Mouse (Mus musculus) left cerebral cortex, postnatal 25 days (tissue): ENCODE measurements around the gene Otog. TPM values are rescaled to one million over a fixed set of nuclear protein-coding genes. Genes with fewer than 3 reads are reported as not detected.

Experiments used
- DNase-seq, 2 experiments: peaks; one replicate each; pipeline ENCODE4 v3.0.0; 2022; ENCODE audit warnings: low spot score in 2 of 2, mixed read lengths in 1 of 2
- intact Hi-C: fragments of 180-260 bp; cut with DNase I; formaldehyde crosslinking; loops from one replicate; pipeline ENCODE4 v1.15.1; 2025
- total RNA-seq, 2 experiments: library from RNA; stranded (reverse); gene quantifications; 2 replicates each; pipeline ENCODE4 v1.2.3; 2021

Gene Otog
- under 1 TPM; 0.11 to 0.21 TPM for total RNA-seq

GRCm38 (mm10) chr7:46240696-46241095, at the start of gene Otog:
TSS of gene Otog (plus strand) at chr7:46240987.
- no peak for DNase-seq
- intact Hi-C loops = no loop called here

GRCm38 (mm10) chr7:46195356-46195755, 45.4 kb upstream of the Otog start:
- DNase-seq = no peak
- intact Hi-C loops = no loop called here

GRCm38 (mm10) chr7:46200021-46200420, 40.8 kb upstream of the Otog start:
- DNase-seq = no peak

GRCm38 (mm10) chr7:46201649-46202048, 39.1 kb upstream of the Otog start:
- intact Hi-C loops = no loop called here
- no peak for DNase-seq

More at GRCm38 (mm10) chr7:46200021-46200420, 40.8 kb upstream of the Otog start:
- intact Hi-C loops = no loop called here

- intact Hi-C loops = loop anchor here (1.0 kb wide), 1 partner anchor 108 kb away; no protein-coding TSS in a partner anchor
- peak; percentile 54 to 61 for DNase-seq
Observed at GRCm38 (mm10) chr7:46204046-46204471, 36.7 kb upstream of the Otog start.

- DNase-seq = no peak
- intact Hi-C loops = loop anchor here (1.0 kb wide), 1 partner anchor 108 kb away; no protein-coding TSS in a partner anchor
Observed at GRCm38 (mm10) chr7:46204775-46205174, 36.0 kb upstream of the Otog start.

GRCm38 (mm10) chr7:46208131-46208530, 32.7 kb upstream of the Otog start:
- DNase-seq = peak in 1 of 2 experiments; percentile 49
- intact Hi-C loops = no loop called here

GRCm38 (mm10) chr7:46210276-46210675, 30.5 kb upstream of the Otog start:
- intact Hi-C loops = no loop called here

GRCm38 (mm10) chr7:46216481-46216880, 24.3 kb upstream of the Otog start:
- DNase-seq = no peak

More at GRCm38 (mm10) chr7:46210276-46210675, 30.5 kb upstream of the Otog start:
- DNase-seq = no peak

GRCm38 (mm10) chr7:46218415-46218814, 22.4 kb upstream of the Otog start:
- intact Hi-C loops = no loop called here
- DNase-seq = peak in 1 of 2 experiments; percentile 10

More at GRCm38 (mm10) chr7:46216481-46216880, 24.3 kb upstream of the Otog start:
- intact Hi-C loops = no loop called here

- intact Hi-C loops = no loop called here
- DNase-seq = no peak
Observed at GRCm38 (mm10) chr7:46220591-46221129, 20.1 kb upstream of the Otog start.

GRCm38 (mm10) chr7:46226253-46226652, 14.5 kb upstream of the Otog start:
- intact Hi-C loops = loop anchor here (1.0 kb wide), 1 partner anchor 130 kb away; no protein-coding TSS in a partner anchor

GRCm38 (mm10) chr7:46226936-46227335, 13.9 kb upstream of the Otog start:
- intact Hi-C loops = loop anchor here (1.0 kb wide), 1 partner anchor 131 kb away; no protein-coding TSS in a partner anchor
- peak in 1 of 2 experiments; percentile 39 for DNase-seq

More at GRCm38 (mm10) chr7:46226253-46226652, 14.5 kb upstream of the Otog start:
- DNase-seq = peak; percentile 56 to 60

GRCm38 (mm10) chr7:46235948-46236347, 4.8 kb upstream of the Otog start:
- DNase-seq = no peak
- intact Hi-C loops = no loop called here

GRCm38 (mm10) chr7:46236363-46236762, 4.4 kb upstream of the Otog start:
- intact Hi-C loops = no loop called here
- DNase-seq = no peak

GRCm38 (mm10) chr7:46237192-46237591, 3.6 kb upstream of the Otog start:
- intact Hi-C loops = no loop called here
- DNase-seq = no peak

- intact Hi-C loops = no loop called here
- no peak for DNase-seq
Observed at GRCm38 (mm10) chr7:46238346-46238745, 2.4 kb upstream of the Otog start, which contains the start of gene Ush1c. TSS of gene Ush1c (minus strand) at chr7:46238503.

- intact Hi-C loops = no loop called here
- no peak for DNase-seq
Observed at GRCm38 (mm10) chr7:46240091-46240490, 696 bp upstream of the Otog start.

- DNase-seq = no peak
- intact Hi-C loops = no loop called here
Observed at GRCm38 (mm10) chr7:46246876-46247275, 6.1 kb downstream of the Otog start.

- no peak for DNase-seq
- intact Hi-C loops = no loop called here
Observed at GRCm38 (mm10) chr7:46247606-46248005, 6.8 kb downstream of the Otog start.

- intact Hi-C loops = no loop called here
- DNase-seq = no peak
Observed at GRCm38 (mm10) chr7:46251841-46252240, 11.1 kb downstream of the Otog start.
